Mouse (Mus musculus) liver, postnatal 0 days (tissue): ENCODE measurements around the gene Sorbs1.

ENCODE experiments used
- CTCF ChIP-seq: sonication (generic); IDR thresholded peaks from 2 replicates; pipeline ENCODE4 v1.5.1; 2016; ENCODE audit warnings: antibody characterized with exemption, low read depth
- EP300 ChIP-seq: IDR thresholded peaks from 2 replicates; pipeline ENCODE4 v1.6.1; 2016; ENCODE audit warnings: antibody characterized with exemption, low read depth, mild to moderate bottlenecking

DNA sequence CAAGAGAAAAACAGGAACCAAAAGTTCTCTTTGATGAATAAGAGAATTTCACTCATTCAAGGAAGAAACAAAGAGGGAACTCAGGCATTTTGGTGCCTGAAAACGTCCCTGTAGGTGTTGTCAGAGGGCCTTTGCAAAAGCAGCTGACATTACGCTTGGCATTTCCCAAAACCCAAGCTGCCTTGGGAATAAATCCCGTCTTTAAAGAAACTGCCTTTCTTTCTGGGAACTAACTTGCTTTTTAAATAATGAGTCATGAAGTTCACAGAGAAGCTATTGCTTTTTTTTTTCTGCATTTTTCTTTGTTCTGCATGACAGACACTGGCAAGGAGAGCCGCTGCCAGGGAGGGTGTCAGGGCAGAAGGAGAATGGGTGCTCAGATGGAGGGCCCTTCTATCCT is 141.7 kb downstream of the Sorbs1 start:
- TF ChIP-seq CTCF (no peak), EP300 (no peak)
